Mouse (Mus musculus): Measurements from ENCODE around the gene Ddx23. TPM values are rescaled to one million over a fixed set of nuclear protein-coding genes. Genes with fewer than 3 reads are reported as not detected.

The Ddx23 gene
- polyA plus RNA-seq, 1 experiment: 140 TPM

DNA sequence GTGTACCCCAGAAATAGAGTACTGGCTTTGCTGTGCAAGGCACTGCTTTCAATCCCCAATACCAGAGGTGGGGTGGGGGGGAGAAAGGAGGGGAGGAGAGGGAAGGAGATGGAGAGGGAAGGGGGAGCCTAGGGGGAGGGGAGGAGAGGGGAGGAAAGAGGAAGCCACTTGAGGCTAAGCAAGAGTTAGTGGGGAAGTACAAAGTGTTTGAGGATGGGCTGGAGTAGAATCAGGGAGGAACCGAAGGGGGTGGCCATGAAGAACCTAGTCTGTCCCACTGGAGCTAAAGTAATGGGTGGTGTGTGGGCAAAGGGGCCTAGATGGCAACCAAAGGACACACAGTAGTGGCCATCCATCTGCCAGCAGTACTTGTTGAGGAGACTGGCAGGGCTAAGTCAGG, 21.1 kb upstream of the Ddx23 start:
- Histone ChIP-seq H3K4me3 (ENCODE audit: insufficient read depth, poor library complexity, severe bottlenecking) (no peak overlapping the region), H3ac (ENCODE audit: control insufficient read depth, insufficient read length, low read depth) (no peak overlapping the region), H3K27me3 (ENCODE audit: control insufficient read depth, insufficient read depth, insufficient read length) (no peaks in the 10 kb centered on the region), H3K79me3 (ENCODE audit: low read depth) (no peaks in the 10 kb centered on the region), H3K36me3 (ENCODE audit: control insufficient read depth, insufficient read depth) (no peaks in the 10 kb centered on the region), H3K79me2 (ENCODE audit: control insufficient read depth, insufficient read depth) (no peaks in the 10 kb centered on the region)
- TF ChIP-seq MAX (IDR thresholded peaks at IDR 0.05) (no peak), MYOD1 (IDR thresholded peaks at IDR 0.05; ENCODE audit: control insufficient read depth, insufficient read length, low read depth) (no peak), FOSL1 (IDR thresholded peaks at IDR 0.05; ENCODE audit: insufficient read depth, low read length, poor library complexity, severe bottlenecking) (no peak), MYOG (IDR thresholded peaks at IDR 0.05; ENCODE audit: control insufficient read depth, extremely low read depth, insufficient read length) (no peak), CEBPB (IDR thresholded peaks at IDR 0.05; ENCODE audit: low read depth) (no peak), CTCF (IDR thresholded peaks at IDR 0.05; ENCODE audit: control insufficient read depth, insufficient read depth, insufficient read length) (no peak), USF1 (IDR thresholded peaks at IDR 0.05; ENCODE audit: low read depth) (no peak)

DNA sequence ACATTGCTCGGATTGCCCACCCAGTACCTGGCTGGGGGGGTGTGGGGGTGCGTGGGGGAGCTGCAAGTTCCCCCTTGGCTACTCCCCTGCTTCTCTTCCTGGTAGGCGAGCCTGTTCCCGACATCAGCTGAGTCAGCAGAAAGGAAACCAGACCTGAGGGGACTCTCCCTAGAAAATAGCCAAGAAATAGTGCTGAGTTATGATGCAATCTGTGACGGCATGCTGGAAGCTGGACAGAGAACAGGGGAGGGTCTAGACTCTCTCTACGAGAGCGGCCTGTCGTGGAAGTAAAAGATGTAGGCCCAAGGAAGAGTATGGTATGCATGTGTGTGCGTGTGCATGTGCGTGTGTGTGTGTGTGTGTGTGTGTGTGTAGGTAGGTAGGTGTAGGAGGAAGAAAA, 20.5 kb upstream of the Ddx23 start:
- Histone ChIP-seq H3ac (ENCODE audit: control insufficient read depth, insufficient read length, low read depth) (no peak overlapping the region), H3K79me3 (ENCODE audit: low read depth) (no peaks in the 10 kb centered on the region), H3K79me2 (ENCODE audit: control insufficient read depth, insufficient read depth) (no peaks in the 10 kb centered on the region), H3K4me3 (ENCODE audit: insufficient read depth, poor library complexity, severe bottlenecking) (no peak overlapping the region), H3K36me3 (ENCODE audit: control insufficient read depth, insufficient read depth) (no peaks in the 10 kb centered on the region), H3K27me3 (ENCODE audit: control insufficient read depth, insufficient read depth, insufficient read length) (no peaks in the 10 kb centered on the region)
- TF ChIP-seq MYOD1 (IDR thresholded peaks at IDR 0.05; ENCODE audit: control insufficient read depth, insufficient read length, low read depth) (no peak), CEBPB (IDR thresholded peaks at IDR 0.05; ENCODE audit: low read depth) (peak; percentile 39)

DNA sequence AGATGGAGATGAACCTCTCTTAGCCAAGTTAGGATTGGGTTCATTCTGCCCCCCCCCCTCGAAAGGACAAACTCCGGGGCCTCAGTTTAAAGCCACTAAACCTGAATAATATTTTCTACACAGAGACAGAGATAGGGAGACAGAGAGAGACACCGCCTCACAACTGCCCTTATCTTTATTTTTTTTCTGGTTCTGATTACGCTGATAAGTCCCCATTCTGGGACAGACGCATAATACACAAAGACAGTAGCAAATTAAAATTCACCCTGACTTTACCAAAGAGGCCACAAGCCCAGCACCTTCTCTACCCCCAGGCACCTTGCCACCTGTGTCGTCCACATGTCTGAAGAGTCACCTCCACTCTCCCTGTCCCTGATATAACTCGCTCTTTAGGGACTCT, 18.9 kb upstream of the Ddx23 start:
- no peak overlapping the region for H3ac ChIP-seq (ENCODE audit: control insufficient read depth, insufficient read length, low read depth)
- no peaks in the 10 kb centered on the region for H3K79me3 ChIP-seq (ENCODE audit: low read depth)
- no peaks in the 10 kb centered on the region for H3K36me3 ChIP-seq (ENCODE audit: control insufficient read depth, insufficient read depth)
- no peak for TF ChIP-seq MAX (IDR thresholded peaks at IDR 0.05)
- TF ChIP-seq MYOG (IDR thresholded peaks at IDR 0.05; ENCODE audit: control insufficient read depth, extremely low read depth, insufficient read length): no peak
- no peak for TF ChIP-seq MYOD1 (IDR thresholded peaks at IDR 0.05; ENCODE audit: control insufficient read depth, insufficient read length, low read depth)
- no peak for TF ChIP-seq CEBPB (IDR thresholded peaks at IDR 0.05; ENCODE audit: low read depth)
- no peak for TF ChIP-seq FOSL1 (IDR thresholded peaks at IDR 0.05; ENCODE audit: insufficient read depth, low read length, poor library complexity, severe bottlenecking)
- TF ChIP-seq USF1 (IDR thresholded peaks at IDR 0.05; ENCODE audit: low read depth): no peak
- no peak for TF ChIP-seq CTCF (IDR thresholded peaks at IDR 0.05; ENCODE audit: control insufficient read depth, insufficient read depth, insufficient read length)
- H3K4me3 ChIP-seq (ENCODE audit: insufficient read depth, poor library complexity, severe bottlenecking): no peak overlapping the region
- H3K27me3 ChIP-seq (ENCODE audit: control insufficient read depth, insufficient read depth, insufficient read length): no peaks in the 10 kb centered on the region
- no peaks in the 10 kb centered on the region for H3K79me2 ChIP-seq (ENCODE audit: control insufficient read depth, insufficient read depth)

DNA sequence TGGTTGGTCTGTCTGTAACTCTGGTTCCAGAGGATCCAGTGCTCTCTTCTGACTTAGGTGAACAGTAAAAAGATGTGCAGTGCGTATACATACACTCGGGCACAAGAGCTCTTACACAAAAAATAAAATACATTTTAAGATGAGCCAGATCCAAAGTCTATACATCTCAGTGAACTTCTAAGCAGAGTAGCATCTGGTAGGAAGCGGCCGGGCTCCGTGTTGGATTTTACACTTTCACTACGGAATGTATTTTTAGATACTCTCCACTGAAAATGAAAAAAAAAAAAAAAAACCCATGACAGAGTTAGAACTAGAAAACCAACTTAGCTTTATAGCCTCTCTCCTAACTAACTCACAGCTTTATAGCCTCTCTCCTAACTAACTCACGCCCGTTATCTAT, 18.0 kb upstream of the Ddx23 start:
- Histone ChIP-seq H3K4me3 (ENCODE audit: insufficient read depth, poor library complexity, severe bottlenecking) (no peak overlapping the region), H3K36me3 (ENCODE audit: control insufficient read depth, insufficient read depth) (no peaks in the 10 kb centered on the region), H3ac (ENCODE audit: control insufficient read depth, insufficient read length, low read depth) (no peak overlapping the region), H3K27me3 (ENCODE audit: control insufficient read depth, insufficient read depth, insufficient read length) (no peaks in the 10 kb centered on the region), H3K79me3 (ENCODE audit: low read depth) (no peaks in the 10 kb centered on the region), H3K79me2 (ENCODE audit: control insufficient read depth, insufficient read depth) (no peaks in the 10 kb centered on the region)
- TF ChIP-seq CTCF (IDR thresholded peaks at IDR 0.05; ENCODE audit: control insufficient read depth, insufficient read depth, insufficient read length): no peak
- no peak for TF ChIP-seq USF1 (IDR thresholded peaks at IDR 0.05; ENCODE audit: low read depth)
- no peak for TF ChIP-seq MYOD1 (IDR thresholded peaks at IDR 0.05; ENCODE audit: control insufficient read depth, insufficient read length, low read depth)
- TF ChIP-seq MYOG (IDR thresholded peaks at IDR 0.05; ENCODE audit: control insufficient read depth, extremely low read depth, insufficient read length): no peak
- TF ChIP-seq FOSL1 (IDR thresholded peaks at IDR 0.05; ENCODE audit: insufficient read depth, low read length, poor library complexity, severe bottlenecking): no peak
- TF ChIP-seq CEBPB (IDR thresholded peaks at IDR 0.05; ENCODE audit: low read depth): no peak
- no peak for TF ChIP-seq MAX (IDR thresholded peaks at IDR 0.05)

DNA sequence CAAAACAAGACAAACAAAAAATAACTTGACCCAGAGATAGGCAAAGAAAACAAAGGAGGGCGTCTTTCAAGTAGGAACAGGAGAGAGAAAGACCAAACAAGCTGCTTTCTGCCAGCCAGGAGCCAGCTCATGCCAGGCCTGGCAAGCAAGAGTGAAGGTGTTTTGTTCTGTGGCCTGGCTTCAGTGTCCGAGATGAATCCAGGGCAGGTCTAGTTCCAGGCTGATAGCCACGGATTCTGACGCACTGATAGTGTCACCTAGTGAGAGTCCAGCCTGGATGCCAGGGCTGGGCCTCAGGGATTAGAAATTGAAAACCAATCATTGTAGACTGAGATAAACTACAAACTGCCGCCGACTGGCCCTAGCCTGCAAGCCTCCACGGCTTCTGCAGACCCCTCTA, 15.3 kb upstream of the Ddx23 start:
- Histone ChIP-seq H3K79me3 (ENCODE audit: low read depth) (no peaks in the 10 kb centered on the region), H3ac (ENCODE audit: control insufficient read depth, insufficient read length, low read depth) (no peak overlapping the region), H3K4me3 (ENCODE audit: insufficient read depth, poor library complexity, severe bottlenecking) (no peak overlapping the region), H3K36me3 (ENCODE audit: control insufficient read depth, insufficient read depth) (no peaks in the 10 kb centered on the region), H3K79me2 (ENCODE audit: control insufficient read depth, insufficient read depth) (no peaks in the 10 kb centered on the region), H3K27me3 (ENCODE audit: control insufficient read depth, insufficient read depth, insufficient read length) (no peaks in the 10 kb centered on the region)
- TF ChIP-seq CTCF (IDR thresholded peaks at IDR 0.05; ENCODE audit: control insufficient read depth, insufficient read depth, insufficient read length): no peak

DNA sequence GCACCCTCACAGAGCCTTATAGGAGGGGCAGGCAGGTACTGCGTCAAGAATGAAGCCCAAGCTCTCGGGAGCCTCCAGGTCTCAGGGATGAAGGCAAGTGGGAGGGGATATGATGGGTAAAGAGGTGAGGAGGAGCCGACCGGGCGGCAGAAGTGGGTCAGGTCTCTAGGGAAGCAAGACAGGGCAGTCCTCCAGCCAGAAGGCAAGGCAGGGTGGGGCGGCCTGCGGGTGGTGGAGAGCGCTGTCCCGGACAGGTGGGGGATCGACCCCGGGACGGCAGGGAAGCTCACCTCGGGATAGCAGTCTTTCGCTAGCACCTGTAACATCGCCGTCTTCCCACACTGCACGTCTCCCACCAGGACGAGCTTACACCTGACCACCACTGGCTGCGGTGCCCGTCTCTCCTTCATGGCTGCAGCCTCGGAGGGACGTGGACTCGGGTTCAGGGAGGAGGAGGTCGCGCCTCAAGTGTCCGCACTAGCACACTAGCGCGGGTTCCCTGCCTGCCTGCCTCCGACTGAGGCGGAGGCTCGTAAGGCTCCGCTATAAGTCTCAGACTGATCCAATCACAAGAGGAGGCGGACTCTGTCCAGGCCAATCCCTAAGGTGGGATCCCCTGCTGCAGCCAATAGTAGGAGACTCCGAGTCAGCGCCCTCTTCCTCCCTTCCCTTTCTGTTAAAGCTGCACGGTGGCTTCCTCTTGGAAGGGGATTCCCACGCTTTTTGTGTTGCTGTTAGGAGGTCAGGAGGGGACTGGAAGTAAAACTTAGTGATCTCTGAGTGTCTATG, 14.4 kb upstream of the Ddx23 start, which contains the start of gene Rnd1:
TSS of gene Rnd1 (minus strand) at position 522 of the 789 bp plus-strand sequence.
- no peaks in the 10 kb centered on the region for H3K79me2 ChIP-seq (ENCODE audit: control insufficient read depth, insufficient read depth)
- no peaks in the 10 kb centered on the region for H3K36me3 ChIP-seq (ENCODE audit: control insufficient read depth, insufficient read depth)
- no peaks in the 10 kb centered on the region for H3K27me3 ChIP-seq (ENCODE audit: control insufficient read depth, insufficient read depth, insufficient read length)
- peak within 1 kb of the TSS; percentile 72 for H3ac ChIP-seq (ENCODE audit: control insufficient read depth, insufficient read length, low read depth)
- H3K79me3 ChIP-seq (ENCODE audit: low read depth): no peaks in the 10 kb centered on the region
- H3K4me3 ChIP-seq (ENCODE audit: insufficient read depth, poor library complexity, severe bottlenecking): peak within 1 kb of the TSS; percentile 37
- no peak for TF ChIP-seq CTCF (IDR thresholded peaks at IDR 0.05; ENCODE audit: control insufficient read depth, insufficient read depth, insufficient read length)
- no peak for TF ChIP-seq MYOG (IDR thresholded peaks at IDR 0.05; ENCODE audit: control insufficient read depth, extremely low read depth, insufficient read length)
- TF ChIP-seq CEBPB (IDR thresholded peaks at IDR 0.05; ENCODE audit: low read depth): no peak
- peak; percentile 90 for TF ChIP-seq MAX (IDR thresholded peaks at IDR 0.05)
